Mouse (Mus musculus) midbrain, embryonic 14.5 days (tissue): ENCODE measurements at regions not wholly inside any gene's neighbourhood (a gene's known extent, or its start where the extent isn't known, plus 50 kb on each side); places are given as distances from the start of the nearest gene placed in this dataset.
A peak's percentile ranks its signal among the peaks of the same experiment; 100 is the strongest.

ENCODE experiments used
- ATAC-seq: fragments of 200-750 bp; cut with Nextera tagmentation; 2 replicates; pipeline ENCODE4 v1.8.0; 2017; ENCODE audit warnings: moderate number of reproducible peaks, moderate library complexity; ENCODE audit not compliant: low FRiP score, low TSS enrichment
- DNase-seq: peaks from one replicate; pipeline ENCODE4 v3.0.0-alpha.2; 2015
- H3K27ac ChIP-seq: fragments of 300-500 bp; sonication (generic); replicated peaks from 2 replicates; pipeline ENCODE4 v1.5.1; 2014; ENCODE audit warnings: mild to moderate bottlenecking, low read depth, low read length, moderate library complexity
- H3K27me3 ChIP-seq: fragments of 300-500 bp; sonication (generic); 2 replicates; pipeline ENCODE4 v1.6.1; 2014; ENCODE audit warnings: low read length, control low read depth, mixed read lengths; ENCODE audit not compliant: control insufficient read depth, insufficient read depth
- H3K36me3 ChIP-seq: fragments of 300-500 bp; sonication (generic); 2 replicates; pipeline ENCODE4 v1.6.1; 2014; ENCODE audit warnings: low read length, control low read depth; ENCODE audit not compliant: control insufficient read depth, insufficient read depth
- H3K4me1 ChIP-seq: fragments of 300-500 bp; sonication (generic); 2 replicates; pipeline ENCODE4 v1.6.1; 2014; ENCODE audit warnings: mild to moderate bottlenecking, antibody characterized with exemption, low read length, control low read depth; ENCODE audit not compliant: control insufficient read depth, insufficient read depth
- H3K4me2 ChIP-seq: fragments of 300-500 bp; sonication (generic); 2 replicates; pipeline ENCODE4 v1.6.1; 2014; ENCODE audit warnings: mild to moderate bottlenecking, low read length, moderate library complexity
- H3K4me3 ChIP-seq: fragments of 300-500 bp; sonication (generic); replicated peaks from 2 replicates; pipeline ENCODE4 v1.5.1; 2014; ENCODE audit warnings: low read depth, low read length
- H3K9ac ChIP-seq: fragments of 300-500 bp; sonication (generic); replicated peaks from 2 replicates; pipeline ENCODE4 v1.6.1; 2014; ENCODE audit warnings: mild to moderate bottlenecking, low read length, moderate library complexity
- H3K9me3 ChIP-seq: fragments of 300-500 bp; sonication (generic); 2 replicates; pipeline ENCODE4 v1.6.1; 2016; ENCODE audit warnings: low read length, control low read depth, mixed read lengths; ENCODE audit not compliant: control insufficient read depth
- whole genome bisulfite sequencing: fragments of 180-500 bp; shearing (Covaris S2); extraction: QIAGEN DNeasy Blood & Tissue Kit; methylation state at CpG from one replicate; pipeline ENCODE4 v1.1.7; 2014; 5-methylcytosine and 5-hydroxymethylcytosine counted together

DNA sequence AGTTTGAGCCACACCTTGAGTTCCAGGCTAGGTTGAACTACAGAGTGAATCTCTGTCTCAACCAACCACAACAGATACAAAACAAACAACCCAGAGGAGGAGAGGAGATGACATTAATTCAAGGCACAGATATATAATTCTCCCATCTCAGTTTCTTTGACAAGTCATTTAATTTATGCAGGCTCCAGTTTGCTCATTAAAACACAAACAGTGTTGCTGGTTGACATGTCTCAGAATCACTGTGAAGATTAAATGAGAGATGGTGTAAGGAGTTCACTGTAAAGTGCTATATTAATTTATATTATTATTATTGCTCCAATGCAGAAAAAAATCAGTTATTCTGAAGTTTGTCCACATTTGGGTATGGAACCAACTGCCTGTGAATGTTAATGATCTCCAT, 134.4 kb downstream of the Edem1 start:
- ATAC-seq (no peak), DNase-seq (no peak)
- Histone ChIP-seq H3K36me3 (no peaks in the 10 kb centered on the region), H3K27me3 (no peaks in the 10 kb centered on the region), H3K4me1 (no peaks in the 10 kb centered on the region), H3K9ac (no peak overlapping the region), H3K4me3 (no peak overlapping the region), H3K9me3 (no peaks in the 10 kb centered on the region), H3K4me2 (no peak overlapping the region), H3K27ac (no peak overlapping the region)

DNA sequence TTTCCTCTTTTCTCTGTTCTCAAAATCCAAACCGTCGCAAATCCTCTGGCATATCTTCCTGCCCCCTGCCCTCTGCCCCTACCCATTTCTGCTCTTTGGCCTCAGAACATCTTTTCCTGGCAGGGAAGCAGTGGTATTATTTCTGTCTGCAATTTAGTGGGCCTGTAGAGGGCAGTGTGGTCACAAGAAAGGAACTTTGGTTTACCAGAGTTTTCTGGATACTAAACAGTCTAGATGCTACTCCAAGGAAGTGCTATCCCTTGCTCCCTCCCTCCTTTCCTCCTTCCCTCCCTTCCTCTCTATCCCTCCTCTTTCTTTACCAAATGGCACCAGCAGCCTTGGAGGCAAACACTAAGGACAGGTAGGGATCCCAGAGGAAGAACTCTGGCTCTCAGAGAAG, 134.9 kb downstream of the Edem1 start:
- ATAC-seq (peak; percentile 43; the same call in 1 of the 2 replicates), DNase-seq (peak; percentile 88)
- 26% methylated on average over 2 of the region's 2 CpGs for WGBS
- H3K9me3 ChIP-seq: no peaks in the 10 kb centered on the region
- no peak overlapping the region for H3K4me2 ChIP-seq
- H3K4me1 ChIP-seq: no peaks in the 10 kb centered on the region
- H3K9ac ChIP-seq: no peak overlapping the region
- H3K27ac ChIP-seq: no peak overlapping the region
- H3K4me3 ChIP-seq: no peak overlapping the region
- no peaks in the 10 kb centered on the region for H3K27me3 ChIP-seq
- no peaks in the 10 kb centered on the region for H3K36me3 ChIP-seq

DNA sequence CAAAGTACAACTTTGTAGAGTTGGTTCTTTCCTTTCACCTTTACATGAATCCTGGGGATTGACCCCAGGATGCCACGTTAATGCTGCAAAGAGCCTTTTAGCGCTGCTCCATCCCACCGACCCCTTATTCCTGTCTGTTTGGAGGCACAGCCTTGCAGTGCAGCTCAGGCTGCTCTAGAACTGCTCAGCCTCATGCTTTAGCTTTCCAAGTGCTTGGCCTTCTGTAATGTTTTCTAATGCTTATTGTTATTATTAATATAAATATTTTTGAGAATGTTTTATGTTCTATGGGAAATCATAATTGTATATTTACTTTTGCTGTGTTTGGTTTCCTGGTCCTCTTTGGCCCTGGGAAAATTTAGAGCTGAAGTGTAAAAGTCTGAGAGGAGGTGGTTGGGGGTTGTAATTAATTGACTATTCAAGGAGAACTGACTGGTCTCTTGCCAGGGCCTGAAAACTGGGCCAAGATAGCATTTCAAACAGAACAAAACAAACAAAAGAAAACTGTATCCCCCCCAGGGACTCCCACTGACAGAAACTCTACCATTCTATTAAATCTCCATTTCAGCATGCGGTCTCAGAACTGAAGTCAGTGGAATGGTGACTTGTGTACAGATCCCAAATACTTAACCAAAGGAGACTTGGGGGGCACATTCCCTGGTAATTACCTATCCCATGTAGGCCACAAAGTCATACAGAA, 141.2 kb downstream of the Edem1 start:
- Histone ChIP-seq H3K4me1 (no peaks in the 10 kb centered on the region), H3K27ac (no peak overlapping the region), H3K4me2 (no peak overlapping the region), H3K27me3 (no peaks in the 10 kb centered on the region), H3K9me3 (no peaks in the 10 kb centered on the region), H3K4me3 (no peak overlapping the region), H3K9ac (no peak overlapping the region), H3K36me3 (no peaks in the 10 kb centered on the region)
- DNase-seq: peak; percentile 48
- WGBS: 51% methylated on average over 4 of the region's 4 CpGs
- ATAC-seq: no peak

DNA sequence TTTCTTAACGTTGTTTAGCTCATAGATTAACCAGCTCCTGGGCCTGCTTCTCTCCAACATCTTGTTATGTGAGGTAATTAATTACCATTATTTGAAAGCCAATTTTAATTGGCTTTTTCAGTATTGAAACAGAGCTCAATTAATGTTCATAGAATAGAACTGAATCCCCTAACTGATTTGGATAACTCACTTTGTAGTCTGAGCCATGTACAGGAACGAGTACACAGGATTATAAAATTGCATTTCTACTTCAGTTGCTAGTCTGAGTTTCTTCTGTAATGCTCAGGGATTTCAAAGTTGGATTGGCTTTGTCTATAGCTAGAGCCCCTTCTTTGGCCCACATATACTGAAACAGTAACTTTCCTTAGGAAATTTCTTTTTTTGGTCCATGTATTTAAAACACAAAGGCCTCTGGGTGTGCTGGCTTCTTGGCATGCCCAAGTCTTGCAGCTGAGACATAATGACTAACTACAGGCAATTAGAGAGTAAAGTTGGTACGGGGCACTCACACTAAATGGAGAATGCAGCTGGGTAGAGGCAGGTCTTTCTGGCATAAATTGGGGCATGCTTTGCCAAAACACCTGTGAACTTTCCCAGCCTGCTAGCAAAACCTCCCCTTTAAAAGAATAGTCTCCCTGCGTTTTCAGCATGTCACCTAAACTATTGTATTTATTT, 143.1 kb downstream of the Edem1 start:
- WGBS: 78% methylated on average over 4 of the region's 4 CpGs
- H3K9ac ChIP-seq: no peak overlapping the region
- H3K4me3 ChIP-seq: no peak overlapping the region
- no peaks in the 10 kb centered on the region for H3K36me3 ChIP-seq
- ATAC-seq (no peak), DNase-seq (no peak)
- no peaks in the 10 kb centered on the region for H3K9me3 ChIP-seq
- H3K27me3 ChIP-seq: no peaks in the 10 kb centered on the region
- no peaks in the 10 kb centered on the region for H3K4me1 ChIP-seq
- H3K4me2 ChIP-seq: no peak overlapping the region
- no peak overlapping the region for H3K27ac ChIP-seq

DNA sequence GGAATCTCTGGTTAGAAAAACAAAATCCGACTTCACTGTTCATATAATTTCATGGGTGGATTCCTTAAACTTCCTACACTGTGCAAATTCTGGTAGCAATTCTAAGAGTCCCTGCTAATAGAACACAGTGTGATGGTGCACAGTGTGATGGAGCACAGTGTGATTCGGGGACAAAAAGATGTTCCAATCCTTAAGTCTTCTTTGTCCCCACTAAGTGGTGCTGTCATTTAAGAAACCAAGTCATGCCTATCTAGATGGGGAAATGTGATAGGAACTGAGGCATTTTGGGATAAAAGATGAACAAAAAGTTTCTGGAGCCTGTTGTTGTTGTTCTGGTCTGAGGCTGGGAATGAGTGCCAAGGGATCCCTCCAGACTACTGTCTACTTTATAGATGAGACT, 145.3 kb downstream of the Edem1 start:
- Histone ChIP-seq H3K9me3 (no peaks in the 10 kb centered on the region), H3K4me2 (no peak overlapping the region), H3K4me1 (no peaks in the 10 kb centered on the region), H3K9ac (no peak overlapping the region), H3K36me3 (no peaks in the 10 kb centered on the region), H3K27ac (no peak overlapping the region), H3K27me3 (no peaks in the 10 kb centered on the region), H3K4me3 (no peak overlapping the region)
- WGBS: 85% methylated on average over 2 of the region's 2 CpGs
- ATAC-seq (no peak), DNase-seq (no peak)

DNA sequence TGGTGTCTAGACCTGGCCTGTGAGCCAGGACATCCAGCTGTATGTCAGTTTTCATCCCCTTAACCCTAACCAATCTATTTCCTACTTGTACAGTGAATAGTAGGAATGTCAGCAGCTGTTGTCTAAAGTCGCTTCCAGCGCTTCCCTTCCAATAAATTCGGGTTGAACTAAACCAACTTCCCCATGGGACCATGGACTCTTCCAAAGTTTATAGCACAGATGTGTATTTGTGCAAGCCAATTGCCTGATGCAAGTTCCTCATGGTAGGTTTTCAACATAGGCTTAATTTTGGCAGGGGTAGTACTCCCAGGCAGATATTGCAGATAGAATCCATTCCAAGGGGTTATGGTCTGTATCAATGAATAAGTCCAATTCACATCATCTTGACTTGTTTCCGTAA, 161.1 kb downstream of the Edem1 start:
- ATAC-seq: no peak
- no peaks in the 10 kb centered on the region for H3K9me3 ChIP-seq
- no peak overlapping the region for H3K4me2 ChIP-seq
- DNase-seq: no peak
- no peaks in the 10 kb centered on the region for H3K27me3 ChIP-seq
- H3K27ac ChIP-seq: no peak overlapping the region
- H3K4me1 ChIP-seq: no peaks in the 10 kb centered on the region
- no peaks in the 10 kb centered on the region for H3K36me3 ChIP-seq
- no peak overlapping the region for H3K9ac ChIP-seq
- 91% methylated on average over 4 of the region's 4 CpGs for WGBS
- H3K4me3 ChIP-seq: no peak overlapping the region

DNA sequence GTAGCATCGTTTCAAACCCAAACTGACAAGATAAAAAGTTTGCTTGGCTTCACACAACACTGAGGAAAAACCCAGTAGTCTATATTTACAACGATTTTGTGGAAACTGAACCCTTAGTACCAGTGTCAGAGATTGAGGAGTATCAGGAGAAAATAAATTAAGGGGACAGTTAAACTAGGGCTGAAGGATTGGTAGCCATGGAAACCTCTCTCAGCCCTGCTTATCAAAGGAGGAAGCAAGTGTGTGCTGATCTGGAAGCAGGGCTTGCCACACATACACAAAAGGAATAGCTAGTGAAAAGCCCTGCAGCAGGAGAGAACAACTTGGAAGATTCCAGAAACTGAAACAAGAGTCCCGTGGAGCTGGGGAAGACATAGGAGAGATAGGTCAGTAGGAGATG, 165.3 kb downstream of the Edem1 start:
- DNase-seq (peak; percentile 28), ATAC-seq (no peak)
- Histone ChIP-seq H3K36me3 (no peaks in the 10 kb centered on the region), H3K4me3 (no peak overlapping the region), H3K9ac (no peak overlapping the region), H3K27me3 (no peaks in the 10 kb centered on the region), H3K4me1 (no peaks in the 10 kb centered on the region), H3K27ac (no peak overlapping the region), H3K9me3 (no peaks in the 10 kb centered on the region), H3K4me2 (no peak overlapping the region)
- 48% methylated on average over 3 of the region's 3 CpGs for WGBS

DNA sequence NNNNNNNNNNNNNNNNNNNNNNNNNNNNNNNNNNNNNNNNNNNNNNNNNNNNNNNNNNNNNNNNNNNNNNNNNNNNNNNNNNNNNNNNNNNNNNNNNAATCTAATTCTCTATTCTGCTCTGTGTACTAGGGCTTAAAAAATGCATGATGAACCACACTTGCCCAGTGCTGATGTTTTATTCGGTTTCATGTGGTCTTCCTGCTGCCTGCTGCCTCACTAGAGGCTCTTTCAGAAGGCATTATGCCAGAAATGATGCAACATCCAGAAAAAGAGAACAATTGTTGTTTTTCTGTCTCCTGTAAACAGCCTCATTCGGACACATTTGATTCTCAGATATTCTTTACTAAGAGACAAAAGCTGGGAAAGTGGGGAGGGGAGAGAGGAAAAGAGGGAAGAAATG, 176.0 kb downstream of the Edem1 start:
- H3K4me1 ChIP-seq: no peaks in the 10 kb centered on the region
- peak; percentile 48 for DNase-seq
- no peaks in the 10 kb centered on the region for H3K36me3 ChIP-seq
- no peaks in the 10 kb centered on the region for H3K9me3 ChIP-seq
- WGBS: 46% methylated on average over 2 of the region's 2 CpGs
- no peak for ATAC-seq
- H3K27me3 ChIP-seq: no peaks in the 10 kb centered on the region
- no peak overlapping the region for H3K9ac ChIP-seq
- no peak overlapping the region for H3K4me3 ChIP-seq
- peak overlapping the region; percentile 1; the same call in 1 of the 2 replicates for H3K27ac ChIP-seq
- H3K4me2 ChIP-seq: no peak overlapping the region

DNA sequence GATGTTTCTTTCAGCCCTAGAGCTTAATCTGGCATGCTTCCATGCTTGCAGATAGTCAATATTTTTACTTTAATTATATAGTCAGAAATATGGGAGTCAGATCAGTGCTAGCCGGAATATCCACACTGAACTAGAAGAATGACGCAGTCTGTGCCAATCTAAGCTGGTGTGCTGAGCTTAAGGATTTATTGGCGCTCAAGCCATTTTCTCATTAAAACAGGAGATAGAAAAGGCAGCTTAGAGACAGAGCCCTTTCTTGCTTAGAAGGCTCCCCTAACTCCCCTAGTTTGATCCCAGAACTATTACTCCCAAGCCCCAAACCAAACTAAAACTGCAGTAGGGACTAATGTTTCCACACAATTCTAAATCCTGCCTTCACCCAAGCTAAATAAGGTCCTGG, 180.9 kb downstream of the Edem1 start:
- 79% methylated on average over 3 of the region's 3 CpGs for WGBS
- Histone ChIP-seq H3K27ac (0 out of 2 replicates have a peak overlapping the region, but pooled peaks have one; percentile 8), H3K4me3 (no peak overlapping the region), H3K4me2 (no peak overlapping the region), H3K9me3 (no peaks in the 10 kb centered on the region), H3K4me1 (no peaks in the 10 kb centered on the region), H3K9ac (no peak overlapping the region), H3K36me3 (no peaks in the 10 kb centered on the region), H3K27me3 (no peaks in the 10 kb centered on the region)
- DNase-seq (peak; percentile 2), ATAC-seq (no peak)
